ENCODE assay signal across 8 mouse cellular contexts in the genomic region with DNA sequence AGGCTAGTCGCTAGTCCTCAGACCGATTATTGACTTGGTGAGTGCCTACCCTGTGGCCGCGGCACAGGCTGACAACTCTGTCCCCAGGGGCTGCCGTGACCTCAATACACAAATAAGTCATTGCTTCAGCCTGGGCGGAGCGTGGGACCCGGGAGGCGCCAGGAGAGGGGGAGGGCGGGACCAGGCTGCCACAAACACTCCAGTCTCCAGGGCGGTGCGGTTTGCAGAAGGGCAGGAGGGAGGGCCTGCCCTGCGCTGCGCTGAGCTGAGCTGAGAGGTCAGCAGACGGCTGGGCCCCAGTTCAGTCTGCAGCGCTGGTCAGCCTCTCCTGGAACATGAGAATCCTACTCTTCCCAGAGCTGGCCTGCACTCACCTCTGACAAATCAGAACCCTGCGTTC. TPM values are rescaled to one million over a fixed set of nuclear protein-coding genes. Genes with fewer than 3 reads are reported as not detected.
DNase-seq lines count a peak whose midpoint lies in the region; ATAC-seq and TF ChIP-seq lines count a peak whose summit lies in the region.

No protein-coding gene starts in this region.

- H3K4me2 ChIP-seq in intestine, embryonic 14.5 days (ENCODE audit: low read length) = peak overlapping the region; percentile 53

- H3K4me1 ChIP-seq in cortical plate, adult 2 months (ENCODE audit: control insufficient read depth, insufficient read depth, low read length) = no peaks in the 10 kb centered on the region
- H3K4me1 ChIP-seq in intestine, embryonic 14.5 days (replicated peaks; ENCODE audit: control insufficient read depth, insufficient read depth, low read length) = peaks cover 12% of the 10 kb centered on the region

- no peak overlapping the region for H3K4me3 ChIP-seq in cortical plate, adult 2 months (ENCODE audit: insufficient read depth, low read length)
- peak overlapping the region; percentile 25 for H3K4me3 ChIP-seq in intestine, embryonic 14.5 days (ENCODE audit: low read depth, low read length)

- H3K9me3 ChIP-seq in intestine, embryonic 14.5 days (ENCODE audit: control insufficient read depth, low read length) = no peaks in the 10 kb centered on the region

- intact Hi-C loops in gastrocnemius, postnatal 14 days (cut with DNase I; ENCODE audit: low total_unique reads) = no loop called here
- intact Hi-C loops in left cerebral cortex, postnatal 10 days (cut with DNase I) = no loop called here

- H3K9ac ChIP-seq in intestine, embryonic 14.5 days (ENCODE audit: low read length) = 0 out of 2 replicates have a peak overlapping the region, but pooled peaks have one; percentile 29

- ATAC-seq in intestine, embryonic 14.5 days (replicated peaks; ENCODE audit: low FRiP score, low TSS enrichment, low read depth) = peak; percentile 90
- ATAC-seq in megakaryocyte progenitor cell, adult 5-6 weeks (replicated peaks; ENCODE audit: poor library complexity) = peak; percentile 97
- ATAC-seq in activated CD4-positive, CD25-positive, alpha-beta regulatory T cell, adult 4 months = no peak

- under 1% methylated on average over 17 of the region's 17 CpGs for WGBS in intestine, embryonic 14.5 days

- H3K27ac ChIP-seq in cortical plate, adult 2 months (ENCODE audit: insufficient read depth, low read length) = peak overlapping the region; percentile 36; the same call in 1 of the 2 replicates
- H3K27ac ChIP-seq in intestine, embryonic 14.5 days (ENCODE audit: low read depth) = peak overlapping the region; percentile 57; the same call in 1 of the 2 replicates

- DNase-seq in adrenal gland, adult 2 months = peak; percentile 97
- peak; percentile 94 for DNase-seq in gastrocnemius, postnatal 14 days
- DNase-seq in intestine, embryonic 14.5 days (ENCODE audit: low spot score) = peak; percentile 82
- peak; percentile 26 to 94 for DNase-seq in left cerebral cortex, postnatal 10 days (ENCODE audit: extremely low spot score in 1 of 2, low spot score in 2 of 2)
- DNase-seq in right cerebral cortex, postnatal 10 days (ENCODE audit: low spot score in 2 of 2) = peak; percentile 83

- TF ChIP-seq CTCF in cortical plate, adult 2 months (IDR thresholded peaks at IDR 0.05; ENCODE audit: extremely low read depth, insufficient read depth, low read length) = no peak

- no peaks in the 10 kb centered on the region for H3K27me3 ChIP-seq in intestine, embryonic 14.5 days (replicated peaks; ENCODE audit: control insufficient read depth, insufficient read depth, low read length)

- TF ChIP-seq POLR2A in cortical plate, adult 2 months (IDR thresholded peaks at IDR 0.05; ENCODE audit: extremely low read depth, insufficient read depth, low read length) = peak; percentile 39; the same call in 1 of the 2 replicates

- no peaks in the 10 kb centered on the region for H3K36me3 ChIP-seq in intestine, embryonic 14.5 days (ENCODE audit: control insufficient read depth, insufficient read depth, low read length)

RNA-seq across cellular contexts. Expression of a gene that starts 57.2 kb away (rescaled TPM):
- total RNA-seq in adrenal gland, adult 2 months (2021) = 10 to 100 TPM; 12.6 to 12.9 TPM
- polyA plus RNA-seq in adrenal gland, adult 2 months (2012; rRNA removed) = 8.0 and 9.1 TPM in 2 replicates
- 999 TPM in 2 replicates for polyA plus RNA-seq in cortical plate, adult 2 months (2012; rRNA removed)
- total RNA-seq in gastrocnemius, postnatal 14 days (2021) = 1 to 10 TPM; 6.0 to 8.4 TPM
- 29.3 and 29.9 TPM in 2 replicates for polyA plus RNA-seq in intestine, embryonic 14.5 days (2014; fragmentation: Nextera tagmentation; extraction: Ambion mirVana)
- 100 to 1,000 TPM; 703 to 707 TPM for total RNA-seq in left cerebral cortex, postnatal 10 days (2021)
- total RNA-seq in megakaryocyte progenitor cell, adult 5-6 weeks (2015) = 7.0 and 9.1 TPM in 2 replicates
- total RNA-seq in megakaryocyte progenitor cell, adult 5-6 weeks (2017) = 2.6 and 8.7 TPM in 2 replicates
- polyA plus RNA-seq in activated CD4-positive, CD25-positive, alpha-beta regulatory T cell, adult 4 months (2017; shearing (Covaris generic)) = under 1 TPM; 0.28 to 0.51 TPM

Comparison
In these comparisons a context has a peak if more than half of its experiments do, and no peak if none do; other contexts are left out.
1. RNA of a gene that starts 57.2 kb away (total RNA-seq): 703 to 707 TPM in left cerebral cortex, postnatal 10 days; 12.6 to 12.9 TPM in adrenal gland, adult 2 months, 2.6 to 9.1 TPM in megakaryocyte progenitor cell, adult 5-6 weeks and 6.0 to 8.4 TPM in gastrocnemius, postnatal 14 days; every median in the first group is over 10 times any median in the second.
2. Peak in every context shown above with its lines, with median percentiles within 50 percentile points of each other: DNase-seq.